Mouse (Mus musculus) frontal cortex, postnatal 36 days (tissue): ENCODE measurements around the gene Slc35b2.

Experiments used
- DNase-seq, 2 experiments: peaks; one replicate each; pipeline ENCODE4 v3.0.0; 2022; ENCODE audit warnings: low spot score in 2 of 2

The Slc35b2 gene

GRCm38 (mm10) chr17:45545278-45545961 lies 18.3 kb upstream of the Slc35b2 start:
- DNase-seq: no peak

DNA sequence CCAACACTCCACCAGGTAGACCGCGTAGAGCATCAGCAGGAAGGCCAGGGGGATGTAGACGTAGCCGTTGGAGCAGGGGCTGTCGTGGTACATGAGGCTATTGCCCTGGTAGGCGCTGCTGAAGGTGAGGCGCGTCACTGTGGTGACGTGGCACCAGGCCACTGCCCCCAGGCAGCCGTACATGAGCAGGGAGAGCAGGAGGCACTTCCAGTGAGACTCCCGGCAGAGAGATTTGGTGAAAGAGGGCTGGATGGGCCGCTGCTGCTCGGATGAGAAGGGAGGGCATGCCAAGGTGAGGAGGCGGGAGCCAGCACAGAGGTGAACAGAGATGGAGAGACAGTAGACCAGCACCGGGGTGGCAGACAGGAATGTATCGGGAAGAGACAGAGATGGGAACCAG lies 16.7 kb upstream of the Slc35b2 start:
- DNase-seq: no peak

DNA sequence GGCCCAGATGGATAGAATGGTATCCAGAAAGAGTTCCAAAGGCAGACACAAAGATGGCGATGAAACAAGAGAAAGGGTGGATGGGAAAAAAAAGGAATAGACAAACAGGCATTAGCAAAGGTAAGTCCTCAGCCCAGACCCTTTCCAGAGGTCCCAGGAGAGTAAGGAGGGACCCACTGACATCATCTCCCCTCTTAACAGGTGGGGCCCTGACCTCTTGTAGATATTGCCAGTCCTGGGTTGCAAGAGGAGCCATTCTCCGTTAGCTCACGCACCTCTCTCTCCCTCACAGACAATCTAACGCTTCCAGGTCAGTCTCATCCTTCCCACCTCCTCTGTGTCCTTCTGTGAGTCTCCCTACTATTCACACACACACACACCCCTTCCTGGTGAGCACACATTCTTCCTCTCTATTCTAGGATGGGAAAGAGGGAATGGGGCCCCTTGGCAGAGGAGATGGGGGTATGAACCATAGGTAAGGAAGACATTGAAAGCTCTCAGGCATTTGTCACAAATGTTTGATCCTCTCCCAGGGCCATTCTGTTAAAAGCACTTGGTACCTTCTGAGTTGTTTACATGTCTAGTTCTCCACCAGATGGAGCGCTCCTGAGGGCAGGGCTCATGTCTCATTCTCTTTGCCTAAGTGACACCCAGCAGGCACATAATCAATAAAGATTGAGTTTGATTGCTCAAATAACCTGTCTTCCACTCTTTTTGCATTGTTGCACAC lies 16.0 kb upstream of the Slc35b2 start:
- DNase-seq: no peak

- DNase-seq: no peak
These were observed 14.8 kb upstream of the Slc35b2 start for GRCm38 (mm10) chr17:45548541-45549512.

DNA sequence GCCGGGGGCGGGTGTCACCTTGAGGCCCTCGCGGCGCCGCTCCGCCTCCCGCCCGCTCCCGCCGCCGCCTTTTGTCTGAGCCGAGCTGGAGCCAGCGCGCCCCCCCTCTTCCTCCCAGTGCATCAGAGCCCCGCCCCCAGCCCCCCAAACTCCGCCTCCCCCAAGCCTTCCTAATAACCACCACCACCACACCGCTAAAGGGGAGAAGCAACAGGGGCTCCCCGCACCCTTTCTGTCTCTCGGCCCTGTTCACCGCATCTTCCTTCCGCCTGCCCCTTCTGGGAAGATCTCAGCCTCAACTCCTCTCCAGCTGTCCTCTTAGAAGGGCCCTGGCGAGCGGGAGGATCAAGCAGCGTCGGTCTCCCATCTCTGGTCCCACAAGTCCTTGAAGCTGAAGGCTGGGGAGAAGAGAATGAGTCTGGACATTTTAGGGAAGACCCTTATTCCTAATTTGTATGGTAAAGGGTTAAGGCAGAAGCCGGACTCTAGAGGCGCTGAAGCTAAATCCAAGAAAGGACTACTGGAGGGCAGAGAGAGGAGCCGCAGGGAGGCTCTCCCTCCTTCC lies 14.0 kb upstream of the Slc35b2 start, which contains the start of gene Tmem151b:
Gene Tmem151b, minus strand, starts transcription at position 61 of the 565 bp plus-strand sequence.
- no peak for DNase-seq

GRCm38 (mm10) chr17:45550253-45550652 lies 13.4 kb upstream of the Slc35b2 start:
- DNase-seq: no peak

- no peak for DNase-seq
These were observed 12.4 kb upstream of the Slc35b2 start for GRCm38 (mm10) chr17:45551249-45551796.

DNA sequence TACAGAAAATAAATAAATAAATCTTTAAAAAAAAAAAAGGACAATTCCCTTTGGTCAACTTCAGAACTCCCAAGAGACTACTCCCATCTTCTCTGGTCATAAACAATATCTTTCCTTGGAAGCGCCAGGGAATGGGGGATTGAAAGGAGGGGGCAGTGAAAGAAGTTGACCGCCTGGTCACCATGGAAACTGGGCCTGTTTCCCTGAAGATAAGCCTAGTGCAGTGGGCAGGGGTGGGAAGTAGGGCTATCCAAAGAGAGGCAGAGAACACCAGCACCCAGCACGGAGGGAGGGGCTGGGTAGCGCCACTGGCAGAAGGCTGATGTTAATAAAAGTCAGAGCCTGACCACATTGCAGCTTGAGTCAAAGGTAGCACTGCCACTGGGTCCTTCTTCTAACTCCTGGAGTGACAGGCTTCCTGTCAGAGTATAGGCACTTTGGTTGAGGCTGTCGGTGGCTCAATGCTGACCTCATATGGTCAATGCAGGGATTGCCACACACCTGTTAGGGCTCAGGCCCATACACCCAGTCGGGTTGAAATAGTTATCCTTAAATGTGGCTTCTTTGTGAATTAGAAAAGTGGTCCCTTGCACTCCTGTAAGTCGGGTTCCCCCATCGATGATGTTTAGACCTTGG lies 11.7 kb upstream of the Slc35b2 start:
- peak; percentile 82 to 90 for DNase-seq

DNA sequence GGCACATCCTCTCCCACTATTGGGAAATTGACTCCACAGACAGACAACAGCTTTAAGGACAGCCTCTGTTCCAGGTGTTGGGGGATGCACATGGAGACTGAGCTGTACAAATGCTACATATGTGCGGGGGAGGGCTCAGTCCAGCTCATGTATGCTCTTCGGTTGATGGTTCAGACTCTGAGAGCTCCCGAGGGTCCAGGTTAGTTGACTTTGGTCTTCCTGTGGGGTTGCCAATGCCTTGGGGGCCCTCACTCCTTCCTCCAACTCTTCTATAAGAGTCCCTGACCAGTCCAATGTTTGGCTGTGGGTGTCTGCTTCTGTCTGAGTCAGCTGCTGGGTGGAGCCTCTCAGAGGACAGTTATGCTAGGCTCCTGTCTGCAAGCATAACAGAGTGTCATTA lies 10.6 kb upstream of the Slc35b2 start:
- DNase-seq: no peak

DNA sequence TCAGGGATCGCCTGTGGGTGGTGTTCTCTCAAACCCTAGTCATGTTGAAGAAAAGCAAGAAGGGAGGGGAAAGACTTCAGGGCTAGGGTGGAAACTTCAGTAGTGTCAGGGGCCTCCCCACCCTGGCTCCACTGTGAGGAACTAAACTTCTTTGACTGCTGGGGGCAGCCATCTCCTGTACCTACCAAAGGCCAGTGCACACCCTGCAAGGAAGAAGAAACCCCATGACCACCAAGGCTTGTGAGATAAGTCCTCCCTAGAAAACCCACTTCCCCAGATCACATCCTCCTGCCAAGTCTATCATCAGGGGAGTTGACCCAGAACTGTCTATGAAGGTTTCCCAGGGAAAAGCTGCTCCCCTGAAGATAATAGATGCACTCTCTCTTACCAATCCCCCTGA lies 9.3 kb upstream of the Slc35b2 start:
- DNase-seq: no peak

GRCm38 (mm10) chr17:45555452-45556106 lies 8.1 kb upstream of the Slc35b2 start, which contains the start of gene Nfkbie:
TSS of gene Nfkbie (plus strand) at chr17:45555703.
- peak; percentile 88 to 90 for DNase-seq

- no peak for DNase-seq
These were observed 7.6 kb upstream of the Slc35b2 start for GRCm38 (mm10) chr17:45556107-45556489.

DNA sequence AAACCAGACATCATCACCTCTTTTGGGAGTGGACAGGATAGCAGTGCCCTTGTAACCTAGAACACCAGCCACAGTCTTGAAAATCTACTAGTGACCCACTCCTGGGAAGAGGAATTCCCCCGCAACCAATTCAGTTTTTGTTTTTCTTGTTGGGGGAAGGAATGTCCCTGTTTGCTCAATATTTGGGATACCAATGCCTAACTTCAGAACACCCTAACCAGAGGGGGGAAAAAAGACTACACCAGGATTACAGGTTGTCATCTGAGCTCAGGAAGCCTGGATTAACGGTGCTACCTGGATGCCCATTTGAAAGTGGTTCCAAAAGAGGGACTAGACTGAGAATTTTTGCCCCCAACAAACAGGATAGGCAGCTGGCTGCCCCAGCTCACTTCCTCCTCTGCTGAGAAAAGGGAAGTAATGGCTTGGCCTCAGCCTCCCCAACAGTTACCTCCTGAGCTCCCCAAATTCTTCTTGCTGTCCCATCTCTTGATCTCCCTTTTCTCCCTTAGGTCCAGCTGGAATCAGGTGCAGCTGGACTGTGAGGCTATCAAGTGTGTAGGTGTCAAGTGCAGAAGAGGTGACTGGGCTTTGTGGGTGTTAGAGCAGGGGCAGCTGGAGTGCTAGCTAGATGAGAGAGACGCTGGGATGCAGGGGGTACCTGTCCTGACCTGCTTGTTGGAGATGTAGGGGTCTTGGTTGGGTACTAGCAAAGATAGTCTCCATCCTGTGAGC lies 7.0 kb upstream of the Slc35b2 start:
- no peak for DNase-seq

GRCm38 (mm10) chr17:45557246-45557824 lies 6.3 kb upstream of the Slc35b2 start:
- no peak for DNase-seq

GRCm38 (mm10) chr17:45557998-45558862 lies 5.4 kb upstream of the Slc35b2 start:
- no peak for DNase-seq

DNA sequence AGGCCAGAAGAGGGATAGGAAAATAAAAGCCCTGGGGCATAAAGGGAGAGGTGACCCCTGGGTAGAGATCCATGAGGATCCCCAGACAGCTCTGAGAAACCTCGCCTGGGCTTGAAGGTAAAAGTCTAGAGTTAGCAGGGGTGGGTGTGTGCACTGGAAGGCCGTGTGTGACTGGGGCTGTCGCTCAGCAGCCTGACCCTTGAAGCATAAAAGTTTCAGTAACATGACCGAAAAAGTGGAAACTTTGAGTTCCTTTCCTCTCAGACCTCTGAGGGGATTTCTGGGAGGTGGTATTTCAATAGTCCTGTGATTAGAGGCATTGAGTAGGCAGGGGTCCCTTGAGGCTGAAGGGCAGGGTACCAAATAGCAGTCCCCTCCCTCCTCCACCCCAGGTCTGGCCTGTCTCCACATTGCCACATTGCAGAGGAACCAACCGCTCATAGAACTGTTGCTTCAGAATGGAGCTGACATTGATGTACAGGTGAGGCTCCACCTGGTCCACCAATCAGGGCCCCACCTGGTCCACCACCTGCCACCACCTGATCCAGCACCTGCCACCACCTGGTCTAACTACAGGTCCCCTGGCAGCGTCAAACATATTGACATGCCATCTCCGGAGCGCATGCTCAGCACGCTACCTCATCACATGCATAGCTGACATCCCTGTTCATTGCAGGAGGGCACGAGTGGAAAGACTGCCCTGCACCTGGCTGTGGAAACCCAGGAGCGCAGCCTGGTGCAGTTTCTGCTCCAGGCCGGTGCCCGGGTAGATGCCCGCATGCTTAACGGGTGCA lies 3.7 kb upstream of the Slc35b2 start:
- no peak for DNase-seq

- DNase-seq: no peak
These were observed 458 bp upstream of the Slc35b2 start for GRCm38 (mm10) chr17:45563216-45563615.
